Mouse (Mus musculus) heart, embryonic 11.5 days (tissue): ENCODE results near the gene Calm1. TPM values are rescaled to one million over a fixed set of nuclear protein-coding genes. Genes with fewer than 3 reads are reported as not detected.

ENCODE experiments used
- ATAC-seq: fragments of 200-750 bp; cut with Nextera tagmentation; replicated peaks from 2 replicates; pipeline ENCODE4 v1.8.0; 2017; ENCODE audit warnings: moderate library complexity; ENCODE audit not compliant: insufficient number of reproducible peaks, low FRiP score, low TSS enrichment
- H3K27ac ChIP-seq: fragments of 300-500 bp; sonication (generic); 2 replicates; pipeline ENCODE4 v1.5.1; 2014; ENCODE audit warnings: mild to moderate bottlenecking, low read depth, low read length
- H3K27me3 ChIP-seq: fragments of 300-500 bp; sonication (generic); 2 replicates; pipeline ENCODE4 v1.6.1; 2014; ENCODE audit warnings: mild to moderate bottlenecking, low read length, mixed read lengths; ENCODE audit not compliant: control insufficient read depth, insufficient read depth
- H3K36me3 ChIP-seq: fragments of 300-500 bp; sonication (generic); 2 replicates; pipeline ENCODE4 v1.6.1; 2014; ENCODE audit warnings: mild to moderate bottlenecking, low read length, moderate library complexity, mixed read lengths; ENCODE audit not compliant: control insufficient read depth, insufficient read depth
- H3K4me1 ChIP-seq: fragments of 300-500 bp; sonication (generic); 2 replicates; pipeline ENCODE4 v1.6.1; 2014; ENCODE audit warnings: low read length; ENCODE audit not compliant: control insufficient read depth, insufficient read depth
- H3K4me2 ChIP-seq: fragments of 300-500 bp; sonication (generic); 2 replicates; pipeline ENCODE4 v1.6.1; 2014; ENCODE audit warnings: mild to moderate bottlenecking, moderate library complexity
- H3K4me3 ChIP-seq: fragments of 300-500 bp; sonication (generic); 2 replicates; pipeline ENCODE4 v1.5.1; 2014; ENCODE audit warnings: low read depth, low read length
- H3K9ac ChIP-seq: fragments of 300-500 bp; sonication (generic); 2 replicates; pipeline ENCODE4 v1.6.1; 2014; ENCODE audit warnings: mild to moderate bottlenecking, low read depth, low read length, moderate library complexity
- H3K9me3 ChIP-seq: fragments of 300-500 bp; sonication (generic); replicated peaks from 2 replicates; pipeline ENCODE4 v1.6.1; 2016; ENCODE audit warnings: low read length; ENCODE audit not compliant: control insufficient read depth
- WGBS: fragments of 180-500 bp; shearing (Covaris S2); extraction: QIAGEN DNeasy Blood & Tissue Kit; methylation state at CpG from one replicate; pipeline ENCODE4 v1.1.7; 2014; ENCODE audit not compliant: insufficient replicate concordance; 5-methylcytosine and 5-hydroxymethylcytosine counted together
- polyA plus RNA-seq: library from polyadenylated mRNA; unstranded; fragments of >200 nt; fragmentation: Nextera tagmentation; extraction: Ambion mirVana; gene quantifications from 2 replicates; pipeline ENCODE4 v1.2.1, GENCODE M21; 2014

The Calm1 gene
- polyA plus RNA-seq = 797 and 913 TPM in 2 replicates

DNA sequence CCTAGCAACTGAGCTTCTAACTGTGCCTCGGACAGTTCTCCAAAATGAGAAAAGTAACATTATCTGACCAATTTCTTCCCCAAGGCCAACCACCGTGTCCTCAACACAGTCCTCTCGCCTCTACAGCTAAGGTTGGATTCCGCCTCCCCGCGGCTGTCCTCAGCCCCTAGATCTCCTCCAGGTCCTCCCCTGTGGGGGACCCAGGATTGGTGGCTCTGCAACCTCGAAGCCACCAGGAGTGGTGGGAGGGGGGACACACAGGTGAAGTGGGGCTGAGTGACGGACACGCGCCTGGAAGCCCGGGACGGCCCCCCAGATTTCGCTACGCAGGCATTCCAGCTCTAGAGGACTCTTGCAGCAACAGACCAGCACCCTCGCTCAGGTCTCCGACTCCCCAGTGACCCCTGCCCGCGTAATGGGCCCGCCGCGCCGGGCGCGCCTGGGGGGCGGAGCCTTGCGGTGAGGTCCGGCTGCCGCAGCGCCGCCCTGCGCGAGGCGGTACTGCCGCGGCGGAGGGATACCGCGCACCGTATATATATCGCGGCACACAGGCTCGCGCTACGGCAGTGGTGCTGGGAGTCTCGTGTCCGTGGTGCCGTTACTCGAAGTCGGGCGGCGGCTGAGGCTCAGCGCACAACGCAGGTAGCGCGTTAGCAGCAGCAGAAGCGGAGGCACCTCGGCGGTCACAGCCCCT lies at the start of gene Calm1:
TSS of gene Calm1 (plus strand) at position 469 of the 694 bp plus-strand sequence.
- peaks cover 9% of the 10 kb centered on the region for H3K4me1 ChIP-seq
- H3K27me3 ChIP-seq = no peaks in the 10 kb centered on the region
- peak within 1 kb of the TSS; percentile 96 for H3K4me3 ChIP-seq
- peak within 1 kb of the TSS; percentile 93 for H3K9ac ChIP-seq
- ATAC-seq = peak; percentile 88
- WGBS = under 1% methylated on average over 58 of the region's 58 CpGs
- no peaks in the 10 kb centered on the region for H3K9me3 ChIP-seq
- peaks cover 3% of the 10 kb centered on the region; the same call in 1 of the 2 replicates for H3K36me3 ChIP-seq
- peak within 1 kb of the TSS; percentile 87 for H3K27ac ChIP-seq
- peak within 1 kb of the TSS; percentile 88 for H3K4me2 ChIP-seq

DNA sequence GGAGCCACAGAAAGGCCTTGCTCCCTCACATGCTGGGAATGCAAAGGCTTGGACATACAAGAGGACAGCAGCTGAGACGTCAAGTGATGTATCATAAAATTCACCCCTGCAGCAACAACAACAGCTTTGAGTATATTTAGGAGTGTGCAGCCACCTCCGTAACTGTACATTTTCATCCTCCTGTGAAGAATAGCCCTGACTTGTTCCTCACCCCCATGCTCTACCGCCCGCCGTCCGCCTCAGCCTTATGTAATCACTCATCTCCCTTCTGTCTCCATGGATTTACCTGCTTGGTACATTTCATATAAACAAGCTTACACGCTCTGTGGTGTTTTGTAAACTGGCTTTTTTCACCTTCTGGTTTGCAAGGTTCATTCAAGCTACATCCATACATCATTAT lies 46.8 kb upstream of the Calm1 start:
- Histone ChIP-seq H3K27me3 (no peaks in the 10 kb centered on the region), H3K4me2 (no peak overlapping the region), H3K27ac (no peak overlapping the region), H3K36me3 (peaks cover 10% of the 10 kb centered on the region), H3K9ac (no peak overlapping the region), H3K4me1 (no peaks in the 10 kb centered on the region), H3K9me3 (no peaks in the 10 kb centered on the region), H3K4me3 (no peak overlapping the region)
- no peak for ATAC-seq
- WGBS = 89% methylated on average over 7 of the region's 7 CpGs

GRCm38 (mm10) chr12:100159261-100159975 lies 39.8 kb upstream of the Calm1 start, which contains the start of gene Nrde2:
Gene Nrde2, minus strand, starts transcription at chr12:100159653.
- Histone ChIP-seq H3K4me1 (no peaks in the 10 kb centered on the region), H3K9me3 (no peaks in the 10 kb centered on the region), H3K4me2 (peak within 1 kb of the TSS; percentile 69), H3K9ac (peak within 1 kb of the TSS; percentile 78), H3K36me3 (no peaks in the 10 kb centered on the region), H3K27me3 (no peaks in the 10 kb centered on the region), H3K27ac (peak within 1 kb of the TSS; percentile 67), H3K4me3 (peak within 1 kb of the TSS; percentile 57)
- ATAC-seq = peak; percentile 95
- WGBS = under 1% methylated on average over 26 of the region's 26 CpGs

GRCm38 (mm10) chr12:100164991-100165500 lies 34.2 kb upstream of the Calm1 start:
- no peaks in the 10 kb centered on the region for H3K36me3 ChIP-seq
- no peak overlapping the region for H3K4me2 ChIP-seq
- no peaks in the 10 kb centered on the region for H3K27me3 ChIP-seq
- no peak overlapping the region for H3K4me3 ChIP-seq
- no peaks in the 10 kb centered on the region for H3K9me3 ChIP-seq
- 68% methylated on average over 7 of the region's 7 CpGs for WGBS
- H3K4me1 ChIP-seq = 0 out of 2 replicates have a peak, but pooled peaks cover 3% of the 10 kb centered on the region
- H3K27ac ChIP-seq = no peak overlapping the region
- no peak overlapping the region for H3K9ac ChIP-seq
- ATAC-seq = no peak

DNA sequence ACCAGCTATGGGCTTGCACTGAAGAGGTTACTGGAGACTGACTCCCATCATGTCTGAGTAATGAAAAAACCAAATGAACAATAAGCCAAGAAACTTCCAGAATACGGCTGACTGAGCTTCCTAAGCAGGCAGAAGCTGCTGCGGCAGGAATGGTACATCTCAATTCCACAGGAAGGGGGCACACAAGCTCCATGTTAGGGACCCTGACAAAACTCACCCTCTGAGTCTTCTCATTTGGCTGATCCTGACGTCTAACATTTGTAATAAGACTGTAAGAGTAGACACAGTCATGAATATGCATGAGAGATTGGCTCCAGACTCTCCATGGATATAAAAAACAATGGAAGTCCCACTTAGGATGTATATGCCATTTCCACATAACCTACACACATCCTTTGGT lies 33.1 kb upstream of the Calm1 start:
- no peak overlapping the region for H3K27ac ChIP-seq
- no peak overlapping the region for H3K4me3 ChIP-seq
- H3K9ac ChIP-seq = no peak overlapping the region
- H3K4me2 ChIP-seq = no peak overlapping the region
- H3K27me3 ChIP-seq = no peaks in the 10 kb centered on the region
- 0 out of 2 replicates have a peak, but pooled peaks cover 3% of the 10 kb centered on the region for H3K4me1 ChIP-seq
- WGBS = 21% methylated on average over 3 of the region's 3 CpGs
- ATAC-seq = no peak
- H3K9me3 ChIP-seq = no peaks in the 10 kb centered on the region
- H3K36me3 ChIP-seq = no peaks in the 10 kb centered on the region

GRCm38 (mm10) chr12:100166939-100167338 lies 32.3 kb upstream of the Calm1 start:
- no peak overlapping the region for H3K4me3 ChIP-seq
- 78% methylated on average over 8 of the region's 8 CpGs for WGBS
- ATAC-seq = no peak

GRCm38 (mm10) chr12:100167502-100167901 lies 31.7 kb upstream of the Calm1 start:
- Histone ChIP-seq H3K4me1 (0 out of 2 replicates have a peak, but pooled peaks cover 3% of the 10 kb centered on the region), H3K9me3 (no peaks in the 10 kb centered on the region), H3K27me3 (no peaks in the 10 kb centered on the region), H3K4me2 (peak overlapping the region; percentile 53), H3K36me3 (no peaks in the 10 kb centered on the region), H3K9ac (peak overlapping the region; percentile 47), H3K27ac (no peak overlapping the region), H3K4me3 (no peak overlapping the region)
- 76% methylated on average over 1 of the region's 1 CpGs for WGBS
- no peak for ATAC-seq

More at GRCm38 (mm10) chr12:100166939-100167338, 32.3 kb upstream of the Calm1 start:
- H3K9ac ChIP-seq = no peak overlapping the region
- H3K9me3 ChIP-seq = no peaks in the 10 kb centered on the region
- no peaks in the 10 kb centered on the region for H3K27me3 ChIP-seq
- H3K4me1 ChIP-seq = 0 out of 2 replicates have a peak, but pooled peaks cover 3% of the 10 kb centered on the region
- H3K4me2 ChIP-seq = no peak overlapping the region
- no peaks in the 10 kb centered on the region for H3K36me3 ChIP-seq
- no peak overlapping the region for H3K27ac ChIP-seq

DNA sequence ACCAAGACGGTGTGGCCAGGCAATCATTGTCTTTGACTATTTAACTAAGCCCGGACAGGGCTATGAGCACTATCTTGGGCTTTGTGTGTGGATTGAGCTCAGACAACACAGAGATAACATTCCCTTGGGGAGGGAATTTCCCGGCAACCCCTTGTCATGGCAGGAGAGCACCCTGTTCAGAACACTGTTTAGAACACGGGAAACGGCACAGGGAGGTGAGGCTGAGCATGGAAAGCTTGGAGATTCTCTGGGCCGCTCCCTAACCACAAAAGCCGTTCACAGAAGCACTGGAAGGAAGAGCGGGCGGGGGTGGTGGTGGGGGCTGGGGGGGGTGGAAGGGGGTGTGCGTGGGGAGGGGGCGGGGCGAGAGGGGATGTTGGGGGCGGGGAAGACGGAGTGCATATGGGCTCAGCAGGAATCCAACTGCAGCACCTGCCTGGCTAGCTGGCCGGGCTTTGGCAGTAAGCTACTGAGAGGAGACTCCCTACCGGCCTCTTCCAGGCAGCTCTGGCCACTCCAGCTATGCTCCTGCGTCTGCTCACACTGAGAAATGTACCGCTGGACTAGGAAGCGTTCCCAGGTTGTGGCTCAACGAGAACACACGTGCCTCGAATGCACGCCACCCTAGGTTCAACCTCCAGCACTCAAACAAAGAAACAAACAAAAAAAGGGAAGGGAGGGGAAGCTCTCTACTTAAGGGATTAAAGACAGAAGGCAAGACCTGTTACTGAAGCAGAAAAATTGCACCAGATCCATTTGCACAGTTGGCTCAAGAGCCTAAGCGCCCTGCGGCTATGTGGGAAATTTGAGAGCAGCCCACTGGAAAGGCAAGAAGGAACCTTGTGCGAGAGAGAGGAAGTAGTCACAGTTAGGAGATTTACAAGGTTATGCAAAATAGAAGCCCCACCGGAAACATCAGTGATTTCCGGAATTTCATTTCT lies 31.0 kb upstream of the Calm1 start:
- Histone ChIP-seq H3K27ac (0 out of 2 replicates have a peak overlapping the region, but pooled peaks have one; percentile 25), H3K27me3 (no peaks in the 10 kb centered on the region), H3K36me3 (no peaks in the 10 kb centered on the region), H3K4me1 (0 out of 2 replicates have a peak, but pooled peaks cover 3% of the 10 kb centered on the region), H3K9me3 (no peaks in the 10 kb centered on the region), H3K9ac (peak overlapping the region; percentile 47), H3K4me3 (peak overlapping the region; percentile 28), H3K4me2 (peak overlapping the region; percentile 53)
- 13% methylated on average over 24 of the region's 28 CpGs for WGBS
- ATAC-seq = peak; percentile 63; the same call in 1 of the 2 replicates
